Mouse (Mus musculus) inflammation-experienced regulatory T-cells (primary cell): ENCODE data around the gene Acsbg2. TPM values are rescaled to one million over a fixed set of nuclear protein-coding genes. Genes with fewer than 3 reads are reported as not detected.

Experiments
- polyA plus RNA-seq, 2 experiments: library from polyadenylated mRNA; unstranded; fragments of 100-300 nt; shearing (Covaris generic); gene quantifications; one replicate each; pipeline ENCODE4 v1.2.1; 2017

Gene Acsbg2
- under 1 TPM; 0.13 to 0.84 TPM for polyA plus RNA-seq

GRCm38 (mm10) chr17:56874237-56874636 is at the start of gene Acsbg2:
Gene Acsbg2, minus strand, starts transcription at chr17:56874447.

GRCm38 (mm10) chr17:56874936-56875651 is 847 bp upstream of the Acsbg2 start, which contains the start of gene 1700061G19Rik:
Gene 1700061G19Rik, plus strand, starts transcription at chr17:56875477.

GRCm38 (mm10) chr17:56830411-56831110 is 43.7 kb downstream of the Acsbg2 start, which contains the start of gene Rfx2:
Gene Rfx2, minus strand, starts transcription at chr17:56831013.

Other genes with a start within 250 kb of the Acsbg2 start
- 10 to 100 TPM; 41.9 to 43.4 TPM for gene Lonp1, start 247.6 kb downstream of the Acsbg2 start, polyA plus RNA-seq
- 1 to 10 TPM; 2.3 to 2.6 TPM for gene Catsperd, start 246.3 kb downstream of the Acsbg2 start, polyA plus RNA-seq
- 10 to 100 TPM; 95.5 to 97.1 TPM for gene Ranbp3, start 201.2 kb downstream of the Acsbg2 start, polyA plus RNA-seq
- 100 to 1,000 TPM; 211 to 228 TPM for gene Ndufa11, start 156.7 kb downstream of the Acsbg2 start, polyA plus RNA-seq
- gene Vmac, start 156.4 kb downstream of the Acsbg2 start, polyA plus RNA-seq = 10 to 100 TPM; 16.9 to 20.1 TPM
- under 1 TPM in 1 of 2 experiments, not detected in 1; 0.20 TPM for gene Nrtn, start 116.9 kb downstream of the Acsbg2 start, polyA plus RNA-seq
- gene Dus3l, start 109.7 kb downstream of the Acsbg2 start, polyA plus RNA-seq = 10 to 100 TPM; 52.8 to 65.4 TPM
- 1 to 10 TPM; 1.2 to 2.2 TPM for gene Prr22, start 104.2 kb downstream of the Acsbg2 start, polyA plus RNA-seq
- gene Rfx2, start 43.4 kb downstream of the Acsbg2 start, polyA plus RNA-seq = 1 to 10 TPM in 1 of 2 experiments, under 1 TPM in 1; 0.64 to 2.1 TPM
- under 1 TPM; 0.36 to 0.72 TPM for gene 1700061G19Rik, start 1.0 kb upstream of the Acsbg2 start, polyA plus RNA-seq
- 10 to 100 TPM; 37.5 to 38.6 TPM for gene Mllt1, start 61.0 kb upstream of the Acsbg2 start, polyA plus RNA-seq
- gene Acer1, start 107.7 kb upstream of the Acsbg2 start, polyA plus RNA-seq = not detected
- 10 to 100 TPM; 70.9 to 88.2 TPM for gene Clpp, start 115.9 kb upstream of the Acsbg2 start, polyA plus RNA-seq
- gene Alkbh7, start 122.9 kb upstream of the Acsbg2 start, polyA plus RNA-seq = 10 to 100 TPM; 31.4 to 37.2 TPM
- gene Pspn, start 125.6 kb upstream of the Acsbg2 start, polyA plus RNA-seq = 1 to 10 TPM; 1.2 to 2.1 TPM
- gene Gtf2f1, start 136.8 kb upstream of the Acsbg2 start, polyA plus RNA-seq = 10 to 100 TPM; 88.5 to 98.7 TPM
- gene Gm17949, start 137.0 kb upstream of the Acsbg2 start, polyA plus RNA-seq = 1 to 10 TPM; 1.5 to 1.6 TPM
- gene Khsrp, start 157.1 kb upstream of the Acsbg2 start, polyA plus RNA-seq = 10 to 100 TPM; 34.8 to 42.0 TPM
- not detected for gene Slc25a41, start 167.2 kb upstream of the Acsbg2 start, polyA plus RNA-seq
- 1 to 10 TPM; 3.5 to 6.3 TPM for gene Crb3, start 184.7 kb upstream of the Acsbg2 start, polyA plus RNA-seq
- 1 to 10 TPM; 4.1 to 9.8 TPM for gene Slc25a23, start 185.4 kb upstream of the Acsbg2 start, polyA plus RNA-seq
- 100 to 1,000 TPM; 268 to 282 TPM for gene Dennd1c, start 204.1 kb upstream of the Acsbg2 start, polyA plus RNA-seq
- gene Tubb4a, start 213.3 kb upstream of the Acsbg2 start, polyA plus RNA-seq = 1 to 10 TPM; 1.6 to 1.8 TPM
- gene Tnfsf9, start 230.9 kb upstream of the Acsbg2 start, polyA plus RNA-seq = 10 to 100 TPM in 1 of 2 experiments, 1 to 10 TPM in 1; 5.8 to 14.8 TPM